Mouse (Mus musculus) cerebellum, adult 2 months (tissue): ENCODE measurements at regions not wholly inside any gene's neighbourhood (a gene's known extent, or its start where the extent isn't known, plus 50 kb on each side); places are given as distances from the start of the nearest gene placed in this dataset.

ENCODE experiments used
- DNase-seq, 2 experiments: peaks; one replicate each; pipeline ENCODE4 v3.0.0; 2021
- H3K27ac ChIP-seq: fragments of 200-500 bp; 2 replicates; pipeline ENCODE4 v1.5.1; 2012; ENCODE audit warnings: low read length, control low read depth, inconsistent platforms; ENCODE audit not compliant: insufficient read depth
- H3K27me3 ChIP-seq: fragments of 200-500 bp; 2 replicates; pipeline ENCODE4 v1.6.1; 2012; ENCODE audit warnings: inconsistent platforms, mild to moderate bottlenecking, low read length, moderate library complexity; ENCODE audit not compliant: control insufficient read depth, insufficient read depth
- H3K4me1 ChIP-seq: fragments of 200-500 bp; 2 replicates; pipeline ENCODE4 v1.6.1; 2011; ENCODE audit warnings: low read length; ENCODE audit not compliant: control insufficient read depth, insufficient read depth
- H3K4me3 ChIP-seq: fragments of 200-500 bp; replicated peaks from 2 replicates; pipeline ENCODE3; 2011; ENCODE audit warnings: mild to moderate bottlenecking, low read depth, low read length, control low read depth; ENCODE audit not compliant: insufficient read depth
- CTCF ChIP-seq: fragments of 200-500 bp; IDR thresholded peaks from 2 replicates; pipeline ENCODE4 v1.5.1; 2011; ENCODE audit warnings: low read depth, mild to moderate bottlenecking, control low read depth, low read length, moderate library complexity, borderline replicate concordance; ENCODE audit not compliant: insufficient read depth
- POLR2A ChIP-seq: fragments of 200-500 bp; IDR thresholded peaks from 2 replicates; pipeline ENCODE4 v1.6.1; 2011; ENCODE audit warnings: low read length, control low read depth, borderline replicate concordance; ENCODE audit not compliant: insufficient read depth
- WGBS: fragments of 180-500 bp; shearing (Covaris S2); methylation state at CpG from one replicate; pipeline ENCODE4 v1.1.7; 2018; 5-methylcytosine and 5-hydroxymethylcytosine counted together

GRCm38 (mm10) chr14:108828668-108829067 is 85.3 kb downstream of the Slitrk1 start:
- Histone ChIP-seq H3K4me3 (no peak overlapping the region), H3K27me3 (no peaks in the 10 kb centered on the region), H3K27ac (no peak overlapping the region), H3K4me1 (no peaks in the 10 kb centered on the region)
- no peak for DNase-seq
- no peak for TF ChIP-seq CTCF
- TF ChIP-seq POLR2A, result no peak
- WGBS, result 97% methylated on average over 3 of the region's 3 CpGs

GRCm38 (mm10) chr14:108821539-108821938 is 92.4 kb downstream of the Slitrk1 start:
- DNase-seq, result no peak
- H3K4me1 ChIP-seq, result no peaks in the 10 kb centered on the region
- H3K27ac ChIP-seq, result no peak overlapping the region
- no peak overlapping the region for H3K4me3 ChIP-seq
- WGBS, result 90% methylated on average over 4 of the region's 4 CpGs
- TF ChIP-seq POLR2A (no peak), CTCF (no peak)
- no peaks in the 10 kb centered on the region for H3K27me3 ChIP-seq

- Histone ChIP-seq H3K27ac (no peak overlapping the region), H3K4me3 (no peak overlapping the region), H3K27me3 (no peaks in the 10 kb centered on the region), H3K4me1 (no peaks in the 10 kb centered on the region)
- no peak for DNase-seq
- 67% methylated on average over 1 of the region's 1 CpGs for WGBS
- no peak for TF ChIP-seq CTCF
- no peak for TF ChIP-seq POLR2A
These were observed 94.6 kb downstream of the Slitrk1 start for GRCm38 (mm10) chr14:108819370-108819769.

- Histone ChIP-seq H3K27me3 (no peaks in the 10 kb centered on the region), H3K4me1 (no peaks in the 10 kb centered on the region), H3K4me3 (no peak overlapping the region), H3K27ac (no peak overlapping the region)
- DNase-seq, result no peak
- WGBS, result 49% methylated on average over 5 of the region's 5 CpGs
- no peak for TF ChIP-seq CTCF
- TF ChIP-seq POLR2A, result no peak
These were observed 108.5 kb downstream of the Slitrk1 start for GRCm38 (mm10) chr14:108805394-108805982.

- no peaks in the 10 kb centered on the region for H3K27me3 ChIP-seq
- no peak overlapping the region for H3K27ac ChIP-seq
- WGBS, result 91% methylated on average over 3 of the region's 3 CpGs
- no peak overlapping the region for H3K4me3 ChIP-seq
- no peak for DNase-seq
- TF ChIP-seq CTCF, result no peak
- no peak for TF ChIP-seq POLR2A
- H3K4me1 ChIP-seq, result no peaks in the 10 kb centered on the region
These were observed 115.1 kb downstream of the Slitrk1 start for GRCm38 (mm10) chr14:108798884-108799283.

GRCm38 (mm10) chr14:108792445-108792844 is 121.5 kb downstream of the Slitrk1 start:
- no peak overlapping the region for H3K27ac ChIP-seq
- H3K4me3 ChIP-seq, result no peak overlapping the region
- H3K27me3 ChIP-seq, result no peaks in the 10 kb centered on the region
- no peaks in the 10 kb centered on the region for H3K4me1 ChIP-seq
- WGBS, result 92% methylated on average over 3 of the region's 3 CpGs
- DNase-seq, result no peak
- no peak for TF ChIP-seq CTCF

GRCm38 (mm10) chr14:108791296-108791695 is 122.7 kb downstream of the Slitrk1 start:
- Histone ChIP-seq H3K4me3 (no peak overlapping the region), H3K4me1 (no peaks in the 10 kb centered on the region), H3K27me3 (no peaks in the 10 kb centered on the region), H3K27ac (no peak overlapping the region)
- peak in 1 of 2 experiments; percentile 38 for DNase-seq
- WGBS, result 14% methylated on average over 1 of the region's 1 CpGs
- TF ChIP-seq POLR2A, result no peak
- no peak for TF ChIP-seq CTCF

GRCm38 (mm10) chr14:108748730-108749129 is 165.2 kb downstream of the Slitrk1 start:
- TF ChIP-seq POLR2A, result no peak
- TF ChIP-seq CTCF, result no peak
- H3K4me1 ChIP-seq, result no peaks in the 10 kb centered on the region
- no peak for DNase-seq
- no peak overlapping the region for H3K27ac ChIP-seq
- H3K27me3 ChIP-seq, result no peaks in the 10 kb centered on the region
- H3K4me3 ChIP-seq, result no peak overlapping the region

- DNase-seq, result no peak
- H3K27me3 ChIP-seq, result no peaks in the 10 kb centered on the region
- TF ChIP-seq POLR2A, result no peak
- TF ChIP-seq CTCF, result no peak
- no peaks in the 10 kb centered on the region for H3K4me1 ChIP-seq
- H3K27ac ChIP-seq, result no peak overlapping the region
- no peak overlapping the region for H3K4me3 ChIP-seq
- 78% methylated on average over 6 of the region's 6 CpGs for WGBS
These were observed 202.1 kb downstream of the Slitrk1 start for GRCm38 (mm10) chr14:108711811-108712210.
